Mouse (Mus musculus) hindlimb bud, embryonic 11.5 days (tissue): Measurements from ENCODE around the gene Hbb-bt.
A peak's percentile ranks its signal among the peaks of the same experiment; 100 is the strongest.
"Not testable (repeated sequence)": the region's sequence is repeated elsewhere in the genome, so short reads cannot be mapped to it uniquely, and the experiment has no call there.

Experiments
- DNase-seq: peaks from one replicate; pipeline ENCODE4 v3.0.0-alpha.2; 2012; ENCODE audit warnings: low read depth, low spot score; ENCODE audit errors: extremely low spot score

The Hbb-bt gene

DNA sequence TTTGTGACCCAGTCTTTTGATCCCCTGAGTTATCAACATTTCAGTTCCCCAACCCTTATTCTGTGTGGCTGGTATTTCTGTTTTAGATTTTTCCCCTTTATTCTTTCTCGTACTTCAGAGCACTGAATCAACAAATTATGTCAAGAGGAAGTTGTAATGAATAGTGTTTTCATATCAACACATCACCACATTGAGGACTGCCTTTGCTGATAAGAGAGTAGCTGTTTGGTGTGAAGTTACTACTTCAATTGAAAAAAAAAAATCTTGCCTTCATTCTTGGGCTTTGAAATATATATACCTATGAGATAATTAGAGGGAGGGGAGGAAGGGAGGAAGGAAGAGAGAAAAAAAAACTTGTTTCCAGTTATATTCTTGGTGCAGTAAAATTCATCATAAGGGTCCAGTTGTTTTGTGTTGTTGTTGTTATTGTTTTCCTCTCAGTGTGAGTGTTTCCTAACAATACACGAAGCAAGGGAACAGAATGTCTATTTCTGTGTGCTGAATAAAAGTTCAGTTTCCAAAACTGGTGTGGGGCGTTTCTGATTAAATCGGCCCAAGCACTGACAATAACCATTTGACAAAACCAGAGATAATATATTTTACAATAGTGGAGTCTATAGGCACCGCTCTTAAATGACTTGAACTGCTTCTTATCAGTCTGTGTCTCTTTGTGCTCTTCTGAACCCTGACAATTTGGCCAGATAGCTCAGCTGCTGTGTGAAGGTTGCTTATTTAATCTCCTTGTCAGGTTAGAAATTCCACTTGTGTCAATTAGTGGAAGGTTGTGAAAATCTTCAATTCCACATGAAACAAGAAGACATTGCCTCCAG is 4.6 kb downstream of the Hbb-bt start:
- DNase-seq = no peak

- DNase-seq = not testable (repeated sequence)
Measured at GRCm38 (mm10) chr7:103808120-103808519, 5.7 kb downstream of the Hbb-bt start.

GRCm38 (mm10) chr7:103806856-103807255 is 6.9 kb downstream of the Hbb-bt start:
- peak; percentile 30 for DNase-seq

- DNase-seq = no peak
Measured at GRCm38 (mm10) chr7:103792669-103793388, 21.0 kb downstream of the Hbb-bt start.

GRCm38 (mm10) chr7:103791721-103792120 is 22.1 kb downstream of the Hbb-bt start, which contains the start of gene Olfr67:
Olfr67 (minus strand) TSS chr7:103791821.
- DNase-seq = no peak

DNA sequence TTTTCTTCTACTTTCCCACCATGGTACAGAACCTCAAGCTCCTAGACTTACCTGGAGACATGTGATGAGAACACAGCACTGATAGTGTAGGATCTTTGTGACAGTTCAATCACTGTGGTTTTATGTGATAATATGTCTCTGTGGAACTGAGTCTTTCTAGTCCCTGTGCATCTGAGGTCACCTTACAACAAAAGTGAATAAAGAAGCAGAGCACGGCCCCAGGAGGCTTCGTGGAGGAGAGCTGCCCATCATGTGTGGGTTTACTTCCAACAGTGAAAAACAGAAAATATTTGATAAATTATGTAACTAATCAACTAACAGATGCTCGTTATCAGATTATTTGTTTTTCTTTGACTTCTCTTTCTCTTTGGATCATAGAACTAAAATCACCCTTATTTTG is 34.2 kb downstream of the Hbb-bt start, which contains the start of gene Olfr68:
Olfr68 (minus strand) TSS at position 101 of the 400 bp plus-strand sequence.
- DNase-seq = no peak

GRCm38 (mm10) chr7:103777652-103778051 is 36.1 kb downstream of the Hbb-bt start:
- DNase-seq = not testable (repeated sequence)

DNA sequence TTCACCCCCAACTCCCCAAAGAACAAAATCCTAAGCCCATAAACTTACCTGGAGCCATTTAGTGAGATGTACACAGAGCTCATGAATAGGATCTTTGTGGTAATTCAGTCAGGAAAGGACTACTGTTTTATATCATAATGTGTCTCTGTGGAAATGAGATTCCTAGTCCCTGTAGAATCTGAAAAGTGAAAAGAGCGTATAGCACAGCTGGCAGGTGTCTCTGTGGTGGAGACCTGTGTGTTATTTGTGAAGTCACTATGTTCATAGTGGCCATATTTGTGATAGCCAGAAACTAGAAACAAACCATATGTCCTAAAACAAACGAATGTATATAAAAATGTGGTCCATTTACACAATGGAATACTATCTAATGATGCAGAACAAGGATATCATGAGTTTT is 42.3 kb downstream of the Hbb-bt start, which contains the start of gene Olfr69:
Olfr69 (minus strand) TSS at position 101 of the 400 bp plus-strand sequence.
- no peak for DNase-seq

DNA sequence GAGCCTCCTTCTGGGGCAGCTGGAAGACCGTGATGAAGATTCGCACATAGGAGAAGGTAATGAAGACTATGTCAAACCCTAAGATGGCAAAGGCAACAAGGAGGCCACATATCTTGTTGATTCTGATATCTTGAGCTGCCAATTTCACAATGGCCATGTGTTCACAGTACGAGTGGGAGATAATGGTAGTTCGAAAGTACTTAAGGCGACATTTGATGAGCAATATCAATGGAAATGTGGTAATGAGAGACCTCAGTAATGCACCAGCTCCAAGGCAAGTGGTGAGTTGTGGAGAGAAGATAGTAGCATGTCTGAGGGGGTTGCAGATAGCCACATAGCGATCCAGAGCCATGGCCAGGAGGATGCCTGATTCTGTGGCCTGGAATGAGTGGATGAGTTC is 46.1 kb downstream of the Hbb-bt start:
- DNase-seq = not testable (repeated sequence)
